12 mouse cellular contexts compared by ENCODE assay signal in genomic region chr5:77269399-77269798, GRCm38 (mm10). TPM values are rescaled to one million over a fixed set of nuclear protein-coding genes. Genes with fewer than 3 reads are reported as not detected.
DNase-seq lines count a peak whose midpoint lies in the region; TF ChIP-seq lines count a peak whose summit lies in the region.
"Had no signal": no experiment of that assay in that cellular context is flagged by ENCODE, and none has a peak within 500 bp of the region (broad histone marks: within the 10 kb centered on the region; RNA-seq: fewer than 3 reads in every experiment).

No protein-coding gene starts in this region.

- peak; percentile 35 for TF ChIP-seq CTCF in left cerebral cortex, adult 2 months (IDR thresholded peaks at IDR 0.05)

- H3K4me3 ChIP-seq in left cerebral cortex, adult 2 months = no peak overlapping the region
- H3K4me3 ChIP-seq: heart, embryonic 13.5 days; limb, embryonic 13.5 days had no signal

- H3K27ac ChIP-seq in left cerebral cortex, adult 2 months = no peak overlapping the region
- H3K27ac ChIP-seq: heart, embryonic 13.5 days; limb, embryonic 13.5 days had no signal

- DNase-seq in left cerebral cortex, adult 2 months (ENCODE audit: extremely low spot score in 1 of 2, low spot score in 2 of 2) = no peak
- DNase-seq in left cerebral cortex, postnatal 25 days (ENCODE audit: low spot score in 2 of 2) = no peak
- peak; percentile 40 for DNase-seq in 416B (ENCODE audit: low read depth)
- DNase-seq in CD4-positive helper T cell, adult 2 months (ENCODE audit: low read depth, low spot score) = peak; percentile 49
- DNase-seq in c-Kit-positive CD71-positive TER-119-positive erythroid progenitor cells, embryonic 14.5 days (ENCODE audit: low spot score) = peak; percentile 22
- no peak for DNase-seq in Muller cell, postnatal 12 days (ENCODE audit: inconsistent ontology term)
- no peak for DNase-seq in ovary, postnatal 14 days (ENCODE audit: low spot score)
- DNase-seq: adrenal gland, adult 2 months; cerebellum, postnatal 36 days; kidney, postnatal 14 days had no signal

- intact Hi-C loops in left cerebral cortex, adult 2 months (cut with DNase I) = no loop called here
- intact Hi-C loops in left cerebral cortex, postnatal 25 days (cut with DNase I) = no loop called here

RNA-seq across cellular contexts. Expression of gene Rest, which starts 4.1 kb away (rescaled TPM):
- 1 to 10 TPM; 3.6 TPM for total RNA-seq in left cerebral cortex, adult 2 months (2021)
- total RNA-seq in left cerebral cortex, postnatal 25 days (2021) = 1 to 10 TPM; 3.6 to 3.9 TPM

RNA-seq across cellular contexts. Expression of gene Noa1, which starts 40.5 kb away (rescaled TPM):
- 10 to 100 TPM; 21.6 to 27.6 TPM for total RNA-seq in left cerebral cortex, adult 2 months (2021)
- 10 to 100 TPM; 25.7 to 27.7 TPM for total RNA-seq in left cerebral cortex, postnatal 25 days (2021)

RNA-seq across cellular contexts. Expression of gene Polr2b, which starts 40.5 kb away (rescaled TPM):
- 10 to 100 TPM; 43.0 to 47.6 TPM for total RNA-seq in left cerebral cortex, adult 2 months (2021)
- total RNA-seq in left cerebral cortex, postnatal 25 days (2021) = 10 to 100 TPM; 43.3 to 44.9 TPM

RNA-seq across cellular contexts. Expression of gene Spink2, which starts 58.1 kb away (rescaled TPM):
- total RNA-seq in left cerebral cortex, adult 2 months (2021) = not detected
- not detected for total RNA-seq in left cerebral cortex, postnatal 25 days (2021)

Comparison
In these comparisons a context has a peak if more than half of its experiments do, and no peak if none do; other contexts are left out.
1. DNase-seq: peak in 416B (single experiment), CD4-positive helper T cell, adult 2 months (single experiment) and c-Kit-positive CD71-positive TER-119-positive erythroid progenitor cells, embryonic 14.5 days (single experiment); none in left cerebral cortex, adult 2 months (0 of 2), left cerebral cortex, postnatal 25 days (0 of 2), Muller cell, postnatal 12 days (single experiment) and ovary, postnatal 14 days (single experiment).